Mouse (Mus musculus) MN1 (cell line): ENCODE results near the gene Fam110c.
"Not testable (repeated sequence)": the region's sequence is repeated elsewhere in the genome, so short reads cannot be mapped to it uniquely, and the experiment has no call there.

Source experiments
- DNase-seq: peaks from one replicate; pipeline ENCODE4 v3.0.0-alpha.2; 2016; ENCODE audit warnings: low spot score

The Fam110c gene

GRCm38 (mm10) chr12:31073412-31074354, at the start of gene Fam110c:
Gene Fam110c (plus strand): TSS chr12:31073861.
- DNase-seq = no peak

- no peak for DNase-seq
Measured at GRCm38 (mm10) chr12:31026423-31026822, 47.2 kb upstream of the Fam110c start.

GRCm38 (mm10) chr12:31052066-31052465, 21.6 kb upstream of the Fam110c start:
- no peak for DNase-seq

- no peak for DNase-seq
Measured at GRCm38 (mm10) chr12:31056291-31056864, 17.3 kb upstream of the Fam110c start.

- DNase-seq = no peak
Measured at GRCm38 (mm10) chr12:31059393-31059853, 14.2 kb upstream of the Fam110c start.

GRCm38 (mm10) chr12:31060245-31060644, 13.4 kb upstream of the Fam110c start:
- no peak for DNase-seq

GRCm38 (mm10) chr12:31071222-31071621, 2.4 kb upstream of the Fam110c start:
- no peak for DNase-seq

- not testable (repeated sequence) for DNase-seq
Measured at GRCm38 (mm10) chr12:31074355-31074786, 710 bp downstream of the Fam110c start.

GRCm38 (mm10) chr12:31074839-31075538, 1.3 kb downstream of the Fam110c start:
- no peak for DNase-seq

GRCm38 (mm10) chr12:31077020-31077419, 3.4 kb downstream of the Fam110c start:
- DNase-seq = no peak

GRCm38 (mm10) chr12:31078030-31078429, 4.4 kb downstream of the Fam110c start:
- no peak for DNase-seq

GRCm38 (mm10) chr12:31080352-31080751, 6.7 kb downstream of the Fam110c start:
- DNase-seq = no peak

- no peak for DNase-seq
Measured at GRCm38 (mm10) chr12:31080890-31081554, 7.4 kb downstream of the Fam110c start.

- DNase-seq = no peak
Measured at GRCm38 (mm10) chr12:31083007-31083406, 9.3 kb downstream of the Fam110c start.

- DNase-seq = no peak
Measured at GRCm38 (mm10) chr12:31083407-31083806, 9.7 kb downstream of the Fam110c start.

- no peak for DNase-seq
Measured at GRCm38 (mm10) chr12:31087060-31087459, 13.4 kb downstream of the Fam110c start.

GRCm38 (mm10) chr12:31090401-31090800, 16.7 kb downstream of the Fam110c start:
- DNase-seq = no peak

- DNase-seq = no peak
Measured at GRCm38 (mm10) chr12:31090882-31091640, 17.4 kb downstream of the Fam110c start.

GRCm38 (mm10) chr12:31092481-31092880, 18.8 kb downstream of the Fam110c start:
- no peak for DNase-seq

GRCm38 (mm10) chr12:31097185-31097584, 23.5 kb downstream of the Fam110c start:
- DNase-seq = no peak

- DNase-seq = no peak
Measured at GRCm38 (mm10) chr12:31101190-31101589, 27.5 kb downstream of the Fam110c start.
